Mouse (Mus musculus): ENCODE data around the gene Eef1b2. TPM values are rescaled to one million over a fixed set of nuclear protein-coding genes. Genes with fewer than 3 reads are reported as not detected.
A peak's percentile ranks its signal among the peaks of the same experiment; 100 is the strongest.
"Not testable (repeated sequence)": the region's sequence is repeated elsewhere in the genome, so short reads cannot be mapped to it uniquely, and the experiment has no call there.

Eef1b2 gene
- 511 and 534 TPM in 2 replicates for polyA plus RNA-seq (2014; fragmentation: Nextera tagmentation; extraction: Ambion mirVana)

DNA sequence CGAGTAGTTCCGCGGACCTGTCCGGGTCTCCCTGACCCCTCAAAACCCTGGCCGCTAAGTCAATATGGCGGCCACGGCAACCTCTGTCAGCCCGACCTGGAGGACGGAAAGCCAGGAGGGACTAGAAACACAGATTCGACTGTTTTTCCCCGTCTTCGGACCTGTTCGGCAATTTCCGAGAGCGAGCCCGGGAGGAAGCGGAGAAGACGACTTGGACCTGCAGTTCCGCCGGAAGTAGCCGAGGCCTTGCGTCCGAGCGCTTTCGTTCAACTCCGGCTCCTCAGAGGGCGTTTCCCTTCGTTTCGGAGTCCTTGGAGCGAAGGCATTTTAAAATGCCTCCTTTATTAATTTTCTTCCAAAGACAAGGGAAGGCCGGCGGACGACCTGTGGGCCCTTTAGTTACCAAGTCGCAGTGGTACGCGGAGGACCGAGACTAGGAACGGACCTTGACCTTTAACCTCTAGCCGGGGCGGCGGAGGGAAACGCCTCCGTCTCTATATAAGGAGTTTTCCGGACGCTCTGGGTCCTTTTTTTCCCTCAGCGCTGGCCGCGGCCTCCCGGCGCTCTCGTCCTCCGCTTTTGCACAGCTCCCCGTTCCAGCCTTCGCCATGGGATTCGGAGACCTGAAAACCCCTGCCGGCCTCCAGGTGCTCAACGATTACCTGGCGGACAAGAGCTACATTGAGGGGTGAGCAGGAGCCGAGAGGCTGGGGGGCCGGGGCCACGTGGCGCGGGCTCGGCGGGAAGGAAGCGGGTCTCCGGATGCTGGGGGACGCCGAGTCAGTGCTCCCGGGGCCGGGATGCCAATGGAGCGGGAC is at the start of gene Eef1b2, which contains the start of gene Ndufs1:
Eef1b2 (plus strand) TSS at position 222 of the 818 bp plus-strand sequence.
Ndufs1 (minus strand) TSS at position 230 of the 818 bp plus-strand sequence.
- under 1% methylated on average over 72 of the region's 72 CpGs for WGBS
- no peaks in the 10 kb centered on the region; the same call in 1 of the 2 replicates for H3K4me1 ChIP-seq (replicated peaks; ENCODE audit: control insufficient read depth, insufficient read depth, low read length)
- no peaks in the 10 kb centered on the region for H3K9me3 ChIP-seq (ENCODE audit: control insufficient read depth, low read length)
- peak within 1 kb of the TSS; percentile 78 for H3K4me2 ChIP-seq (replicated peaks; ENCODE audit: low read depth, low read length)
- H3K36me3 ChIP-seq (ENCODE audit: control insufficient read depth, insufficient read depth, low read length): no peaks in the 10 kb centered on the region
- H3K27ac ChIP-seq (ENCODE audit: low read depth, low read length): peak within 1 kb of the TSS; percentile 75
- ATAC-seq (ENCODE audit: low FRiP score): peak; percentile 92
- peak within 1 kb of the TSS; percentile 83 for H3K4me3 ChIP-seq (ENCODE audit: low read depth, low read length)
- DNase-seq (ENCODE audit: low spot score): peak; percentile 96
- no peaks in the 10 kb centered on the region for H3K27me3 ChIP-seq (ENCODE audit: control insufficient read depth, insufficient read depth, low read length)
- H3K9ac ChIP-seq (ENCODE audit: low read depth, low read length): peak within 1 kb of the TSS; percentile 83

DNA sequence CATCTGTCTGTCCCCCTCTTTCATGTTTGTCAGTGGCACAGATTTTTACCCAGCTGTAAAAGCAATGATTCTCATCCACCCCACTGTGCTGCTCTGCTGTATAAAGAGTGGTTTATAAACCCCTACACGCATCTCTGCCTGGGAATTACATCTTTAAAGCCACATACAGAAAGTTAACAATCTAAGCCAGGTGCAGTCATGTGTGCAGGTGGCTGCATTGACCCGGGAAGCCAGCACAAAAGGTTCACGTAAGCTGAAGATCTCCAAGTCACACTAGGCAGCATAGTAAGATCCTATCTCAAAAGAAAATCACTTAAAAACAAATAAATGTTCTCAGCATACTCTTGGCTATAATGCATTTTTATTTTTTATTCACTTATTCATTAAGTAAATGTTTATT is 47.4 kb upstream of the Eef1b2 start:
- Histone ChIP-seq H3K4me2 (replicated peaks; ENCODE audit: low read depth, low read length) (no peak overlapping the region), H3K27ac (ENCODE audit: low read depth, low read length) (no peak overlapping the region)
- no peak for DNase-seq (ENCODE audit: low spot score)

DNA sequence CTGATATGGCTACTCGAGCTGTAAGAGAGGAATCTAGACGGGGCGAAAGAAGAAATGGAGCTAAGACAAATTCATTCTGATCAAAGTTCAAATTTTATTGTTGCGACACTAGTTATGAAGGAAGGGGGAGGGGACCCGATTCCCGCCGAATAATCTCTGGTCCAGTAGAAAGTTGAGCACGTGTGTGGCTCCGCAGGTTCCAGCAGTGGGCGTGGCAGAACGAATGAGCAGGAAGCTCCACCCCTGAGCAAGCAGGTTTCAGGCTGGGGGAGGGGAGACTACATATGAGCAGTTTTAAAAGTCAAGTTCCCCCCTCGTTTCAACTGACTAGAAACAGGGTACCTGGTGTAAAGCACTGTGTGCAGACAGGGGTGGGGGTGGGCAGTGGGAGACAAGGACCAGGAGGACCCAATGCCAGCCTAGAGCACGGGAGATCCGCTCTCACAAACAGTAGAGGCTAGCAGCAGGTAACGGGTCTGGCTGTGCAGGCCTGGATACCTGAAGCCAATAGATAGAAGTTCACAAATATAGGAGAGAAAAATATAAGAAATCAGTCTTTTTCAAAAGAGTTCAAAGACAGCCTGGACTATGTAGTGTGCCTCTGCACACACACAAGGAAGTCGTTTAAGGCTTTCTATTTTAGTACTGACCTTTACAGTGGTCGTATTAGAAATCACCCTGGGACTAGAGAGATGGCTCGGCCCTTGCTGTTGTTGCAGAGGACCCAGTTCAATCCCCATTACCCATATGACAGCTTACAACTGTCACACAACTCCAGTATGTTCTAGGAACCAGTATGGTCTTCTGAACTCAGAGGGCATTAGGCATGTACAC is 46.6 kb upstream of the Eef1b2 start:
- no peak overlapping the region for H3K9ac ChIP-seq (ENCODE audit: low read depth, low read length)
- H3K4me3 ChIP-seq (ENCODE audit: low read depth, low read length): no peak overlapping the region
- H3K36me3 ChIP-seq (ENCODE audit: control insufficient read depth, insufficient read depth, low read length): no peaks in the 10 kb centered on the region
- no peaks in the 10 kb centered on the region for H3K9me3 ChIP-seq (ENCODE audit: control insufficient read depth, low read length)
- DNase-seq (ENCODE audit: low spot score) (no peak), ATAC-seq (ENCODE audit: low FRiP score) (peak; percentile 38; the same call in 1 of the 2 replicates)
- no peak overlapping the region for H3K27ac ChIP-seq (ENCODE audit: low read depth, low read length)
- peak overlapping the region; percentile 25 for H3K4me2 ChIP-seq (replicated peaks; ENCODE audit: low read depth, low read length)
- no peaks in the 10 kb centered on the region for H3K27me3 ChIP-seq (ENCODE audit: control insufficient read depth, insufficient read depth, low read length)
- WGBS: 25% methylated on average over 18 of the region's 18 CpGs
- H3K4me1 ChIP-seq (replicated peaks; ENCODE audit: control insufficient read depth, insufficient read depth, low read length): no peaks in the 10 kb centered on the region

More for the DNA sequence above, 47.4 kb upstream of the Eef1b2 start:
- H3K4me3 ChIP-seq (ENCODE audit: low read depth, low read length): no peak overlapping the region
- H3K4me1 ChIP-seq (replicated peaks; ENCODE audit: control insufficient read depth, insufficient read depth, low read length): no peaks in the 10 kb centered on the region
- no peaks in the 10 kb centered on the region for H3K36me3 ChIP-seq (ENCODE audit: control insufficient read depth, insufficient read depth, low read length)
- no peak overlapping the region for H3K9ac ChIP-seq (ENCODE audit: low read depth, low read length)
- ATAC-seq (ENCODE audit: low FRiP score): no peak
- H3K9me3 ChIP-seq (ENCODE audit: control insufficient read depth, low read length): no peaks in the 10 kb centered on the region
- no peaks in the 10 kb centered on the region for H3K27me3 ChIP-seq (ENCODE audit: control insufficient read depth, insufficient read depth, low read length)
- WGBS: 51% methylated on average over 3 of the region's 3 CpGs

DNA sequence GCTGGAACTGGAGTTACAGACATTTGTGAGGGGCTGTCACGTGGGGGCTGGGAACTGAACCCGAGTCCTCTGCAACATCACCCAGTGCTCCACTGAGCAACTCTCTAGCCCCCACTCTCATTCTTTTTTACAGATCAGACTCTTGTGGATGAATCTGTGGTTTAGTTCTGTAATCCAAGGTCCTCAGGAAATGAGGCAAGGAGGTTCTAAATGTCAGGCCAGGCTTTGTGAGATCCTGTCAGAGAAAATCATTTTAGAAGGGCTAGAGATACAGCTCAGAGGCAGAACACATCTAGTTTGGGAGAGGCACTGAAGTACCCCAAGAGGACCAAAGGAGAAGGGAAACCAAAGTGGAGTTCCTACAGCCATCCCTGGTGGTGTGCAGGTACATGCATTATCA is 45.7 kb upstream of the Eef1b2 start:
- Histone ChIP-seq H3K4me1 (replicated peaks; ENCODE audit: control insufficient read depth, insufficient read depth, low read length) (no peaks in the 10 kb centered on the region), H3K27ac (ENCODE audit: low read depth, low read length) (no peak overlapping the region), H3K27me3 (ENCODE audit: control insufficient read depth, insufficient read depth, low read length) (no peaks in the 10 kb centered on the region), H3K4me3 (ENCODE audit: low read depth, low read length) (no peak overlapping the region), H3K9me3 (ENCODE audit: control insufficient read depth, low read length) (no peaks in the 10 kb centered on the region), H3K36me3 (ENCODE audit: control insufficient read depth, insufficient read depth, low read length) (no peaks in the 10 kb centered on the region), H3K9ac (ENCODE audit: low read depth, low read length) (no peak overlapping the region), H3K4me2 (replicated peaks; ENCODE audit: low read depth, low read length) (no peak overlapping the region)
- DNase-seq (ENCODE audit: low spot score): no peak
- 85% methylated on average over 2 of the region's 2 CpGs for WGBS
- no peak for ATAC-seq (ENCODE audit: low FRiP score)

DNA sequence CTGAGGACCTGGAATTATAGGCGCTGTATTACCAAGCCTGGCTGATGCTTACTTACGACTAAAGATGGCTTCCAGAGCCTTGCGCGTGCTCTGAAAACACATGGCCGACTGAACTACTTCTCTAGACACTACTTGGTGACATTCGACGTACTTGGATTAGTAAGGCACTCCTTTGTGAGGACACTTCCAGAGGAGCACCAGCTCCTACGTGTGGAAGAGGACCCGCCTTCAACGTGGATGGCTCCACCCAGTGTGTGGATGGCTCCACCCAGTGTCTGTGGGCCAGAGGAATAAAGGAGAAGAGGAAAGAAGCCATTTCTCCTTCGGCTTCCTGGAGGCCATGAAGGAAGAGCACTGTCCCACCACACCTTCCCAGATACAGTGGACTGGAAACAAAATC is 44.9 kb upstream of the Eef1b2 start:
- H3K27me3 ChIP-seq (ENCODE audit: control insufficient read depth, insufficient read depth, low read length): no peaks in the 10 kb centered on the region
- H3K4me2 ChIP-seq (replicated peaks; ENCODE audit: low read depth, low read length): no peak overlapping the region
- H3K9ac ChIP-seq (ENCODE audit: low read depth, low read length): no peak overlapping the region
- no peaks in the 10 kb centered on the region for H3K36me3 ChIP-seq (ENCODE audit: control insufficient read depth, insufficient read depth, low read length)
- ATAC-seq (ENCODE audit: low FRiP score) (no peak), DNase-seq (ENCODE audit: low spot score) (no peak)
- no peaks in the 10 kb centered on the region for H3K4me1 ChIP-seq (replicated peaks; ENCODE audit: control insufficient read depth, insufficient read depth, low read length)
- H3K9me3 ChIP-seq (ENCODE audit: control insufficient read depth, low read length): no peaks in the 10 kb centered on the region
- WGBS: 92% methylated on average over 11 of the region's 11 CpGs
- no peak overlapping the region for H3K4me3 ChIP-seq (ENCODE audit: low read depth, low read length)
- no peak overlapping the region for H3K27ac ChIP-seq (ENCODE audit: low read depth, low read length)

DNA sequence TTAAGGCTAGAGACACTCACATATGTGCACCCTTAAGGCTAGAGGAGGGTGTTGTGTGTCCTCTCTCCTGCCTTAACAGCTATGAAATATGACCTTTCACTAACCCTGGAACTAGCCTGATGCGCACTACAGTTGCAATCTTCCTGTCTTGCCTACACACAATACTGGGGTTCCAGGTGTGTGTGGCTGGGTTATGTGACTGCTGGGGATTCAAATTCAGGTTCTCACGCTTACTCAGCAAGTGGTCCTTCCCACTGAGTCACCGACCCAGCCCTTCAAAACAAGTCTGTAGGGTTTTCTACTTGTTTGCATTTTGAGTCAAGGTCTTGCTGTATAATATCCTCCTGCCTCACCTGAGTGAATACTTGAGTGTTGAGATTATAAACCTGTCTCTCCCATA is 42.1 kb upstream of the Eef1b2 start:
- ATAC-seq (ENCODE audit: low FRiP score) (no peak), DNase-seq (ENCODE audit: low spot score) (no peak)
- 76% methylated on average over 3 of the region's 3 CpGs for WGBS
- no peak overlapping the region for H3K9ac ChIP-seq (ENCODE audit: low read depth, low read length)
- H3K27me3 ChIP-seq (ENCODE audit: control insufficient read depth, insufficient read depth, low read length): no peaks in the 10 kb centered on the region
- no peak overlapping the region for H3K4me3 ChIP-seq (ENCODE audit: low read depth, low read length)
- H3K4me2 ChIP-seq (replicated peaks; ENCODE audit: low read depth, low read length): no peak overlapping the region
- no peak overlapping the region for H3K27ac ChIP-seq (ENCODE audit: low read depth, low read length)
- no peaks in the 10 kb centered on the region for H3K9me3 ChIP-seq (ENCODE audit: control insufficient read depth, low read length)
- no peaks in the 10 kb centered on the region for H3K36me3 ChIP-seq (ENCODE audit: control insufficient read depth, insufficient read depth, low read length)
- no peaks in the 10 kb centered on the region for H3K4me1 ChIP-seq (replicated peaks; ENCODE audit: control insufficient read depth, insufficient read depth, low read length)

DNA sequence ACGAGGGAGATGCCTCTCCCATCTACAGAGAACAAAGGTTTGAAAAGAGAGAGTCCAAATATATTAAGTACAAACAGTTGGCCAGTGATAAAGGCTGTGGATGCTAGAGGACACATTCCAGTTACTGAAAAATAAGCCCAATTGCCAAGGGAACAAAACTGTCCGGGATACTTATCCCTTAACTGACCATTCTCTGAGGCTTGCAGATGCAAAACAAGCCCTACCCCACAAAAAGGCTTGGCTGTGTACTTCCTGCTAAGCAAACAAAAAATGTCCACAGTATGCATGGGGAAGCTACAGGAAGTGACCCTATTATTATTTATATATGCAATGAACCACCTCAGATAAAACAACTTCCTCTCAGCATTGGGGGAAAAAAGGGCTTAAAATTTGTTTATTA is 38.7 kb upstream of the Eef1b2 start:
- Histone ChIP-seq H3K36me3 (ENCODE audit: control insufficient read depth, insufficient read depth, low read length) (no peaks in the 10 kb centered on the region), H3K9me3 (ENCODE audit: control insufficient read depth, low read length) (no peaks in the 10 kb centered on the region), H3K4me2 (replicated peaks; ENCODE audit: low read depth, low read length) (no peak overlapping the region), H3K4me1 (replicated peaks; ENCODE audit: control insufficient read depth, insufficient read depth, low read length) (no peaks in the 10 kb centered on the region), H3K4me3 (ENCODE audit: low read depth, low read length) (no peak overlapping the region), H3K9ac (ENCODE audit: low read depth, low read length) (no peak overlapping the region), H3K27ac (ENCODE audit: low read depth, low read length) (no peak overlapping the region), H3K27me3 (ENCODE audit: control insufficient read depth, insufficient read depth, low read length) (no peaks in the 10 kb centered on the region)
- DNase-seq (ENCODE audit: low spot score) (no peak), ATAC-seq (ENCODE audit: low FRiP score) (no peak)
- WGBS: 80% methylated on average over 2 of the region's 2 CpGs

DNA sequence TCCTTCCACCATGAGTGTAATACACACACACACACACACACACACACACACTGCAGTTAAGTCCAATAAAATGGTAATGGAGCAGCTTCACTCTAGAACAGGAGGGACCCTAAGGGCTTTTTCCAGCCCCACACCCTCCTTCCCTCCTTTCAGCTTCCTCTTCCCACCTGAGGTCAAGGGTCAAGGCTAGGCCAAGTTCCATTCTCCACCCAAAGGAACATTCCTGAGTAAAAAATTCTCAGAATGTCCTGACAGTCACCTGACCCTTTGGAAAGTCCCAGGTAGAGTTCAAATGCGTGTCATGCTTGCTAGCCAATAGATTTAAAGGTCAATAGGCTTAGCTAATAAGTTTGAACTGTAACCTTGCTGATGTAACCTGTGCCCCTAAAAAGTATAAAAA is 38.0 kb upstream of the Eef1b2 start:
- not testable (repeated sequence) for H3K36me3 ChIP-seq (ENCODE audit: control insufficient read depth, insufficient read depth, low read length); H3K4me2 ChIP-seq (replicated peaks; ENCODE audit: low read depth, low read length); ATAC-seq (ENCODE audit: low FRiP score); H3K4me1 ChIP-seq (replicated peaks; ENCODE audit: control insufficient read depth, insufficient read depth, low read length); DNase-seq (ENCODE audit: low spot score); H3K27me3 ChIP-seq (ENCODE audit: control insufficient read depth, insufficient read depth, low read length); H3K27ac ChIP-seq (ENCODE audit: low read depth, low read length); H3K9me3 ChIP-seq (ENCODE audit: control insufficient read depth, low read length); H3K9ac ChIP-seq (ENCODE audit: low read depth, low read length); H3K4me3 ChIP-seq (ENCODE audit: low read depth, low read length)
- WGBS: 93% methylated on average over 1 of the region's 1 CpGs

All from hindbrain, embryonic 11.5 days (tissue).